Mouse (Mus musculus): ENCODE results near the gene Ryr3.
"Not testable (repeated sequence)": the region's sequence is repeated elsewhere in the genome, so short reads cannot be mapped to it uniquely, and the experiment has no call there.

Ryr3 gene

DNA sequence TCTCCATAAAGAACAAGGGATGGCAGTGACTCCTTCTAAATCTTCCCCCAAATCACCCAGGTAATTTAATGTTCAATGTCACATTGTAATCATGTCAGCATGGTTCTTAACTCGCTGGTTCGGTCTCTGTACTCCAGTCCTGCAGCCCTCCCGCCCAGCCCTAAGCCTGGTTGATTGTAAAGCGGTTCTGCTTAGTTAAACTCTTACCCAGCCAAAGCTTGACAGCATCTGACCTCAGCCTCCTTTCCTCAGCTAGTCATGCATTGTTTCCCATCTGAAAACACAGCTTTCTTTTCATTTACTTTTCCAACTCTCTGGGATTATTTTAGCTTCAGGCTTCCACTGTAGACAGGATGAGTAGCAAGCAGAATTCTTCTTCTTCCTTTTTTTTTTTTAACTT, 121.7 kb downstream of the Ryr3 start:
- no peak for DNase-seq (ENCODE audit: low read depth, low spot score)

DNA sequence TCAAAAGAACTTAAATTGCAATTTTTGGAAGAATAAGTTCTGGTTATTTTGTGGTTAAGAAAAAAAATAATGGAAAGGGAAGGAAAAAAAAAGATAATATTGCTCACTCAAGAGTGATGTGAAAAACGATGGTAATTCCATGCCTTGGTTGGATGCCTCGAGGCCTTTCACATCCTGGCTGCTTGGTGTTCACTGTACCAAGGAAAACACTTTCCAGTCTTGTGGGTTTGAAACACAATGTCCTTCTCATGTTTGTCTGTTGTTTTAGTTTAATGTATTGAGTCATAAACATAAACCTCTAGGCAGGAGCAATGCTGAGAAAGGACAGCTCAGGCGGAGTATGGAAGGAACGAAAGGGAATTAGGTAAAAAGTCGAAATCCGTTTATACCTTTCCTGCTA, 122.8 kb downstream of the Ryr3 start:
- no peak for DNase-seq (ENCODE audit: low read depth, low spot score)

DNA sequence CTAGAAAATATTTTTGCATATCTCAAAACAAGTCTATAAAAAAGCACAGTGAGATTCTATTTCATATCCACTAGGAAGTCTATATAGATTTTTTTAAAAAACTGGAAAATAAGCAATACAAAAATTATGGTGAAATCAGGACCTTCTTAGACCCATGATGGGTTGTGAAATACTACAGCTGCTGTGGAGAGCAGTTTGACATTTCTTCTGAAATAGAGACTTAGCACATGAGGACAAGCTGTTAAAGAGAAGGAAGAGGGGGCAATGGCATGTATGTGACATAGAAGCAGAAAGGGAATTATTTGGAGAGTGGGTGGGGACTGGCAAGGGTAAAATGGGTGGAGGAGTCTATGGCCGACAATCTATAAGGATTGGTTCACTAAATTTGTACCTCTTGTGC, 124.1 kb downstream of the Ryr3 start:
- DNase-seq (ENCODE audit: low read depth, low spot score), result no peak

DNA sequence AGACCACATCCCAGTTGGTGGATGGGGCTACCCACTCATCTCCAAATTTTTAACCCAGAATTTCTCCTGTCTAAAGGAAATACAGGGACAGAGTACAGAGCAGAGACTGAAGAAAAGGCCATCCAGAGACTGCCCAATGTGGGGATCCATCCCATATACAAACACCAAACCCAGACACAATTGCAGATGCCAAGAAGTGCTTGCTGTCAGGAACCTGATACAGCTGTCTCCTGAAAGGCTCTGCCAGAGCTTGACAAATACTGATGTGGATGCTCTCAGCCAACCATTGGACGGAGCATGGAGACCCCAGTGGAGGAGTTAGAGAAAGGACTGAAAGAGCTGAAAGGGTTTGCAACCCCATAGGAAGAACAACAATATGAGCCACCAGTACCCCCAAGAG, 125.6 kb downstream of the Ryr3 start:
- not testable (repeated sequence) for DNase-seq (ENCODE audit: low read depth, low spot score)

DNA sequence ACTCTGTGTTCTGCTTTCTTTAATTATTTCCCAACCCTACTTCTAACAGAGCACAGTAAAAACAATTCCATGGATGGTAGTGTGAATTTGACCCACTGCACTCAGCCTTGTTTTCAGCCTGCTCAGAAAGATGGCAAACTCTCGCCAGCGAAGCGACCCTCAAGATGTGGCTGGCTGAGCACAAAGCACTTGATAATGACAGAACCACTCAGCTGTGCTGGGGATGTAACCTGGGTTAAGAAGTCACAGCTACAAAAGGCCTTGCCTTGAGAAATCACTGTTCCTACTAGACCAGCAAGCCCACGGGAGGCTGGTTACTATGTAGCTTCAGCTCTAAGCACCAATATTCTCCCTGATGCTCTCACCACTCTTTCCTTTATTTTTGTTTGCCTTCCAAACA, 140.5 kb downstream of the Ryr3 start:
- no peak for DNase-seq (ENCODE audit: low read depth, low spot score)

DNA sequence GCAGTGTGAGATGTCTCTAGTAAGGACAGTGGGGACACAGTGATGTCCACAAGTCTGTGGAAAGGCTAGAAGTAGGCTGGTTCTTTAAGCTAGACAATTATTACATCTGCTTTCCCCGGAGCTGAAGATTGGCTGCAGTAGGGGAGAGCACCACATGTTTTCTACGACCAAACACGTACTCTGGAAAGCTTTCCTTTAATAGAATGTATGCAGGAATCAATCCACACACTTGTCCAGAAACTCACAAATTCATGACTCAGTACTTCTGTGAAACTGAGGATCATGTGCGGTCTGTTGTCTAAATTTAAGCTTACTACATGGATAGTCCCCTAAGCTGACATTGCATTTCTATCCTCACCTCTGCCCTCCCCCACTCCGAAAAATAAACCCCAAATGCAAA, 157.5 kb downstream of the Ryr3 start:
- no peak for DNase-seq (ENCODE audit: low read depth, low spot score)

DNA sequence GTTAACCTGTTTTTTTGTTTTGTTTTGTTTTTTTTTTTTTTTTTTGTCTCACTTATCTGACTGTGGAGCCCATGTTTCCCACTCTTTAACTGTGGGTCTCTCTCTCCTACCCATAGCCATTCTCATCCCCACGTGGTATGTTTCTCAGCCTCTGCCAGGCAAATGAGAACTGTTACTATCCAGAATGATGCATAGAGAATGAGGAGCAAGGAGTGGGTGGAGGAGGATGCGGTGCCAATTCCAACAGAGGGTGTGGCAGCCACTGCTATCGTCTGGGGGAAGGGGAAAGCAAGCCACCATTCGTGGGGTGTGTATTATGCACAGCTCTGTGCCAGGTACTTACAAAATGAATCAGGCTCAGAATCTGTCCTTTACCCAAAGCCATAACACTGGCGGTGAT, 158.0 kb downstream of the Ryr3 start:
- peak; percentile 63 for DNase-seq (ENCODE audit: low read depth, low spot score)

DNA sequence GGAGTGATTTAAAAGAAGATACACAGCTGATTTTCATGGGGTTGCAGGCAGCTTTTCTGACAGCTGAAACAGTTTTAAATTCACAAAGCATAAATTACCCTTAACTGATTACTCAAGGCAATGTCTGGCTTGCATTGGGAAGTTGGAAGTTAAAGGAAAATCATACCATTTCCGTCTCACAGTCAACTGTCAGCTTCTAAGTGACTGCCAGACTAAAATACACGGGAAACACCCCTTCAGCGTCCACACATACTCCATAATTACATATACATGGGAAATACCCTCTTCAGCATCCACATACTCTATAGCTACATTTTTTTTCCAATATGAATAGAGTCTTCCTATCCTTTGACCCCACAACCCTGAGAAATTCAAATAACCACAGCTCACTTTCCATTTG, 158.8 kb downstream of the Ryr3 start:
- DNase-seq (ENCODE audit: low read depth, low spot score), result no peak

DNA sequence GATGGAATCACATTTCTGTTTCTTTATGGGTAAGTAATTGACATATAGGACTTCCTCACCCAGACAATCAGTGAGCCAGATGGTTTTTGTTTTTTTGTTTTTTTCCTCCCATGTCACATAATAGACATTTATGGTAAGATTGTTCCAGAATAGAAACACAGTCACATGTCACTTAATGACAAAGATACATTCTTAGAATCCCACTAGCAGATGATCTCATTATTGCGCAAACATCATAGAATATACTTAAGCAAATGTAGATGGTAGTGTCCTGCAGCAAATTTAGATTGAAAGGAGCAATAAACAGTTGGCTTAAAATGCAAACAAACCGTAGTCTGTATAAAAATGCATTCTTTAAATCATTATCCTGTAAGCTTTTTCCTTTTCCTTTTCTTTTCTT, 161.3 kb downstream of the Ryr3 start:
- no peak for DNase-seq (ENCODE audit: low read depth, low spot score)

DNA sequence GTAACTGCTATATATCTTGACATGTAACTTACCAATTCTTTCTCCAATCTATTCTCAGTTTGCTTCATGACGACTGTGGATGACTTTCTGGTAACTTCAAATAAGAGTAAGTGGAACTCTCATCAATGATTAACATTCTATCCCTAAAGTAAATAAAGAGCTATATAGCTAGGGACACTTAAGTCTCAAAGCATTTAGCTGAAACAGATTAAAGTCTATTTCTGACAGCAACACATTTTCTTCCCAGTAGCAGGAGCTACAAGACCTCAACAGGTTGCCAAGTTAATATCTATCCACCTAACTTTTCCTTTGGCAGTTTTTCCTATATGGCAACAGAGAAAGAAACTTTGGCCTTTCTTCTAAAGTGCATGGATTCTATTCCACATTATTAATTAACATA, 167.1 kb downstream of the Ryr3 start:
- no peak for DNase-seq (ENCODE audit: low read depth, low spot score)

DNA sequence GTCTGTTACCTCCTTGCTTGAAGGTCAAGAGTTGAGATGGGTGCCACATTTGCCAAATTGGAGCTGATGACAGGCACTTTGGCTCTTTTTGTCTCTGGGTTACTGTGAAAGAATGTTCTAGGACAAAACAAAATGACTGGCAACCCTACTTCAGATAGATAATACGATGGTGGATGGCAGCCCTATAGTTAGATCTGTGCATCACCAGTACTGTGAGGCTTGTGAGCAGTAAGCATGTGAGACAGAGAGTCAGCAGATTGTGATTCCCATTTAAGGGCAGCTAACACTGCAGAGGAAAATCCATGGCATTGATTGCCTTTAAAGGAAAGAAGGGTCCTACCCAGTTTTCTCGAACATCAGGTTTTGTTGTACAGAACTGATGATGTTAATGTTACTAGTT, 180.3 kb downstream of the Ryr3 start:
- no peak for DNase-seq (ENCODE audit: low read depth, low spot score)

DNA sequence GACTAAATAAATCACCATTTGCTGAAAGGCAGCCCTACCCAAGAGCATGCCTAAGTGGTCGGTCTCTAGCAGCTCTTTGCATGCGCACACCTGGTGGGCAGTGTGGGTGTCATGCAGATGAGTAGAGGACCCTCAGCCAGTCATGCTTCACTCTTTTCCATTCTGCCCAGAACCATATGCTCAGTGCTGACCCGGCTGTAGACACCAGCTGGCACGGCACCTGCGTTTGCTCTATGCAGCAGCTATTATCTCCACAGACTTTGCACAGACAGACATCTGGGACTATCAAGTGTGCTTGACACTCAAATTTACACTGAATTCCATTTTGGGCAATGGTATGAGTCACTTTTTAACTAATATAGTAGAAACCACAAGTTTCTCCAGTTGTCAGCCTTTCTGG, 186.2 kb downstream of the Ryr3 start:
- DNase-seq (ENCODE audit: low read depth, low spot score), result no peak

DNA sequence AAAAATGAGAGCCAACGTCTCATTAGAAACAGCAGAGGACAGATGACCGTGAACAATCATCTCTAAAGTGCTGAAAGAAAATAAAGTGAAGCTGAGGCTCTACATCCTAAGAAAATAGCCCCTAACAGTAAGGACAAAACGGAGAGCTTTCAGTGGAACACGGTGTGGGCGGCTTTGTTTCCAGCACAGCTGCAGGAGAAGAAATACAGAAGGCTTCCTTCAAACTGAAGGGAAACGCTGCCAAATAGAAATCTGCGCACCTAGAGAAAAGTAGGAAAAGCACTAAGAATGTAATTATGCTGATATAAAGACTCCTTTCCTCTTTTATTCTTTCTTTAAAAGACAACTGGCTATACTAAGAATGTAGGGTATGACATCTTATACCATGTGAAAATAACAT, 197.0 kb downstream of the Ryr3 start:
- peak; percentile 68 for DNase-seq (ENCODE audit: low read depth, low spot score)

DNA sequence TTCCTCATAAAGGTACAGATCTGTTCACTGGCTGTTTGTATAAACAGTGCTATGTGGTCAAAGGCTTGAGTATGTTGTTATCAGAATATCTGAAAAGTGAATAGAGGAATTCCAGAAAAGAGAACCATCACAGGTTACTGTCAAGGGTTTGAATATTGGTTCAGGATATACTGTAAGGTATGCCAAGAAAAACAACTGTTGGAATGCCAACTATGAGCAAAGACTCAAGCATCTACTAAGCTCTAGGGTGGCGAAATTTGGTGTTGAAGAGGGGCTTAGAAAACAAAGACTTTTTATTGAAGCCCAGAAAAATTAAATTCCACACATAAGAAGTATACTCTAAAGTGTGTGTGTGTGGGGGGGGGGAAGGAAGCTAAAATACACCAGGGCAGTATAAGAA, 198.6 kb downstream of the Ryr3 start:
- no peak for DNase-seq (ENCODE audit: low read depth, low spot score)

DNA sequence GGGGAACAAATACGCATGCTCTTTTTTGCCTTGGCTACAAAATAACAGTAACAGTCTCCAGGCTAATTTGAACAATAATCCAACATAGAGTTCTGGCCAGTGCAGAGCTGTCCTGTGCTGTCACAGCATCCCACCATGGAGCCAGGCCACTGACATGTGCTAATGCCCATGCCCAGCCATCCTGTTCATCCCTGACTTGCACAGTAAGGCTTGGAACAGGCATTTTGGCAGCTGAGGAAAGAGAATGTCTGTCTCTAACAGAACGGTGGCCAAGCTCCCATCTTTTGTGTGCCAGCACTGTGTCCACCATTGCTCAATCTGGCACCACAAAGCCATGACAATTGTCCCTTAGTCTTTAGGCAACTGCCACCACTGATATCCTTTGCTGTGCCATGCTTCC, 200.7 kb downstream of the Ryr3 start:
- DNase-seq (ENCODE audit: low read depth, low spot score), result no peak

DNA sequence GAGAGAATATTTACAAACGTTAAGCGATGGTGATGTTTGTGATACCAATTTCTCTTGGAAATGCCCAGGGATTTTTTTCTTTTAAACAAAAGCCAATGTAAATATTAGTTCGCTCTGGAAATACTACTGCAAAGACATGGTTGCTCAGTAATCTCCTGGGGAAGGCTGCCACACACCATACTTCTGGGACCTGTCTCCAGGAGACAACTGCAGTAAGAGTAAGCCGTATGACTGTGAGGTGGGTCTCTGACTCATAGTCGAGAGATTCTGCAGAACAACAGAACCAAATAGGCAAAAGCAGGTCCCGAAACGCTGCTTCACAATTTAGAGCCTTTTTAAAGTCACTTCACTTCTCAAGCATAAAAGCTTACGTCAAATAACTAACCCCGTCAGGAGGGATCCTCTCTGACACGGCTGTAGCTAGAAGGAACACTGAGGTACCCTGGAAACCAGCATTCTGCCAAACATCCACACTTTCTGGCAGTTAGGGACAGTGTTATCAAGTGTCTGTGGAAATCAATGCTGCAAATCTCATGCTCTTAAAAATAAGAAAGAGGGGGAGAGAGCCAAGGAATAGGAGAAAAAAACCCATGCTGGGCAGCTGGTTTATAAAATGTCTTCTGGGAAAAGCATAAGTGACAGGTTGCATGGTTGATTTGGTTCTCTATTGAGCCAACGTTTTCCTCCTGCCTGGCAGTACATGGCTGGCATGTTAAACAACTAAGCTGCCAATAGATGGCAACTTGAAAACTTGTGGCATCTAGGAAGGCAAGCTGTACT, 207.7 kb downstream of the Ryr3 start:
- no peak for DNase-seq (ENCODE audit: low read depth, low spot score)

DNA sequence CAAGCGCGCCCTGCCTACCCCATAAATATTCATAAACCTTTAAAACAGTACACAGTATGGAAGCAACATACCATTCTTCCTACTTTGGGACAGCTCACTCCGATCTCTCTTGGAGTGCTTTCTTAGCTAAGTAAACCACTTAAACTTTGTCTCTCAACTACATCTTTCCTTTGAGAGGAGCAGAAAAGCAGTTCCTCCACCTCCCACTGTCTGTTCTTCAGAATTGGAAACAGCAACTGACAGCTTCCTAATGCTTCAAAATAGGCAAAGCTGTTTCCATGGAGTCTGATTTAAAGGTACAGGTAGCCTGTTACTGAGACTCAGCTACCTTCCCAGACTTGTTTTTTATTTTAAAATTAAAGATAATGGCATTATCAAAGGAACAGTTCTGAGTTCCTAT, 218.4 kb downstream of the Ryr3 start:
- DNase-seq (ENCODE audit: low read depth, low spot score), result no peak

DNA sequence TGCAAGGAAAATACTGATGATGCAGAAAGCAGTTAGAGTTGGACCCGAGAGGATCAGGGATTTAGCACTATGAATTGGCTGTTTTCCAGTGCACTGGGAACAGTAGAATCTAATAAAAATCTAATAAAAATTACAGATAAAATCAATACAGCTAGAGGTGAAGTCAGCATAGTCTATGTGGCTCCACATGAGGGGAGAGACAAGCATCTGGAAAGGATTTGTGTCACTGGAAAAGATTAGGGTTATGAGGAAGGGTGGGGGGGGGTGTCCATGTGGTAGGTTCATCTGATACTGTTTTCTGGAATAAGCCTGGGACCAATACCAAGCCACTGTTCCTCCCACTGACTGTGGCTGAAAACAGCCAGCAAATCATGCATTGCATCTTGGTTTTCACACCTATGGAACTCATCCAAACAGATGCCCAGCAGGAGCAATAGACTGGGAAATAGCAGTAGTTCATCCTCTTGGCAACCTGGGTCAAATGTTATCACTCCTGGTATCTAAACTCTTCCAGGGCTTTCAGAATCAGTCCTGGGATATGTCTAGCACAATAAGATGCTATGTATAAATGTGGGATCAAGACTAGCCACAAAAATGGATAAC, 233.9 kb downstream of the Ryr3 start:
- DNase-seq (ENCODE audit: low read depth, low spot score), result no peak

DNA sequence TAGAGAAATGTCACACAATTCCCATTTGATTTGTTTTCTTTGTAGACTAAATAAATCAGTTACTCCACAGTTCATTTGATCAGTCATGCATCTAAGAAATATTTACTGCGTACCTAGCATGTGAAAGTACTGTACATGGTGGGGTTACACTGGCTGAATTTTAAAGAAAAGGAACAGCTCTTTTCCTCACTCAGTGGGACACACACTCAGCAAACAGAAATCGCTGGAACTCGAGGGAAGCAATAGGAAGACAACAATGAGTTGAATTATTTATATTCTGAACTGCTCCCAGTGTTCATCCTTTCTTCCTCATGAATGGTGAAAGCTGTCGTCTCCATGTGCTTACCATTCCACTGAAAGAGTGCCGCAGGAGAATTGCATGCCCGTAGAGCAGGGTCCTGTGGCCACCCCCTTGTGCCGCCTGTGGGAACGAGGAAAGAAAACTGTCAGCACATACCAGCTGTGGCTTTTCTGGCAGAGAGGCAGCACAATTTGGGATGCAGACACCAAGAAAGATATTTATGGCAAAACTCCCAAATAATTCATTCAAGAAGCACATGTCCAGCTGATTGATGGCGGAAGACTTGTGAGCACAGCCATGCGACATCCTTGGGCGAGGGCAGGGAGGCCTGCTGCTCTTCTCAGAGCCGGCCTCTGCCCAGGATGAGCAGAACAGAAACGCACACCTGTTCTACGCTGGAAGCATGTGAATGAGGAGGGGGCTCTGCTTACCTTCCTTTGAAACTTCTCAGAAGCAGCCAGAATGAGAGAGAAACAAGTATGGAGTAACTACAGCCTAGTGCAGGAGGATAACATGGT, 249.9 kb downstream of the Ryr3 start:
- no peak for DNase-seq (ENCODE audit: low read depth, low spot score)

DNA sequence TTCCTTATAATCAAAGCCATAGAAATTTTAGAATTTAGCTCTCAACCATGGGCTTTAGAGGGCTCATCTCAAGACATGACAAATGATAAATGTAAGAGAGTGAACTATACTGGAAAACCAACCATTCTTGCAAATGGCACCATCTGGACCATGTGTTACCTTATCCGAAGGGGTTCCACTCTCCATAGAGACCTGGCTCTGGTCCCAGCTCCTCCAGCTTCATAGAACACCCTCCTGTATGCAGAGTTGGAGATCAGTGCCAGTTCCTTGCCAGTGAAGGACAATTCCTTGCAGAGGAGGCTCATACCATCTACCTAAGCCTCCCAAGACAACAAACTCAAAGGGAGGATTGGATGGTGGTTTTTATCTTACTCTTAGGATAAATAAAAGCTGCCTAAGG, 268.0 kb downstream of the Ryr3 start:
- no peak for DNase-seq (ENCODE audit: low read depth, low spot score)

DNA sequence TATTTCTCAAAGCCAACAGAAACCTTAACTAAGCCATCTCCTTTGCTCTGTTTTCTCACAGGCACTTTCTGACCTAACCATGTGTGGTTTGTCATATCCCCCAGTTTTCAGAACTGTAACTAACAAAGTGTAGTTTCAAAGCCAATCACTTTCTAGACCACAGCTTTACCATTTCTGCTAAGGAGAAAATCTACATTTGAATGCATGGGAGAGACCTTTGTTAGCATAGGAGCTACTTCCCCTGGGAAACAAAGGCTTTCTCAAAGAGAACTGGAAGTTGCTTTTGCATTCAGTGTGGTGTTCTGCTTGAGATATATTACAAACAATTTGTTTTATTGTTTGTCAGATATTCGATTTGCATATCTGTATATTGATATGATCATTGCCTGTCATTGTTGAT, 285.1 kb downstream of the Ryr3 start:
- DNase-seq (ENCODE audit: low read depth, low spot score), result no peak

DNA sequence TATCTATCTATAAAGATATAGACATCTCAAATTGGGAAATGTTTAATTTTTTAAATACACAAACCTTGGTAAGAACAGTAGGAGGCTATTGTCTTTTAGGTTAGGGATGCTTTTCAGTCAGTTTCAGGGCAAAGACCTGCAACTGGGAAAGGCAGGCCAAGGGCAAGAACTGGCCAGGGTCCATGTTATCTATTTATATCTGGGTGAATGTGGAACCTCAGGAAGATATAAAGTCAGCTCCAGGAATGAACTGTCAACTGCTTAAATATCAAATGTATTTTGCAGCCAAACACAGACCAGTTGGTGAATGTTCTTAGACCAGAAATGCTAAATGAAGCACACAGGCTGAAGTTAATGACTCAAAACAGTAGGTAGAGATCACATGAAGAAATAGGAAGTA, 303.1 kb downstream of the Ryr3 start:
- no peak for DNase-seq (ENCODE audit: low read depth, low spot score)

DNA sequence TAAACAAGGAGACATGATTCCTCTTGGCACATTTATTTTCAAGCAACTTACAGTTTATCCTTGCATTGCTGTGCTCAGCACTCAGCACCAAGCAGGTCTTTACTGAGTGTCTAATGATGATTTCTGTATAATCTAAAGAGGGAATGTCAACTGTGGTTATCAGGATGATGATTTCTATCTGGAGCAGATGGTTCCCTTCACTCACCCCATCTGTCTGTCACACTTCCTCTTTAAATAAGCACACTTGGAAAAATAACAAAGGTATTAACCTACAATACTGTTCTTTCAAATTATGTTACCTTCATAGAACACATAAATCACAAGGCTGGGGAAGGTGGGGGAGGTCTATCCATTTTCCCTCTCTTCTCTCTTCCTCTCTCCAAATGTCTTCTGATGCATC, 304.3 kb downstream of the Ryr3 start:
- peak; percentile 28 for DNase-seq (ENCODE audit: low read depth, low spot score)

All from telencephalon, adult 2 months (tissue).